Mouse (Mus musculus) lung, adult 18-20 months (tissue): ENCODE results near the gene Bpifa3.
"Not testable (repeated sequence)": the region's sequence is repeated elsewhere in the genome, so short reads cannot be mapped to it uniquely, and the experiment has no call there.

Experiments
- DNase-seq, 2 experiments: peaks; one replicate each; pipeline ENCODE4 v3.0.0; 2022; ENCODE audit warnings: mixed read lengths in 2 of 2

Gene Bpifa3

GRCm38 (mm10) chr2:154130120-154130519 lies at the start of gene Bpifa3:
Gene Bpifa3, plus strand, starts transcription at chr2:154130336.
- DNase-seq: no peak

- DNase-seq: no peak
Measured at GRCm38 (mm10) chr2:154097734-154098133, 32.4 kb upstream of the Bpifa3 start.

- DNase-seq: peak; percentile 33 to 63
Measured at GRCm38 (mm10) chr2:154117381-154117780, 12.8 kb upstream of the Bpifa3 start.

- DNase-seq: no peak
Measured at GRCm38 (mm10) chr2:154142580-154142979, 12.4 kb downstream of the Bpifa3 start, which contains the start of gene Bpifa1. Gene Bpifa1, plus strand, starts transcription at chr2:154142880.

- no peak for DNase-seq
Measured at GRCm38 (mm10) chr2:154143735-154144134, 13.6 kb downstream of the Bpifa3 start.

GRCm38 (mm10) chr2:154147496-154147895 lies 17.4 kb downstream of the Bpifa3 start:
- DNase-seq: no peak

GRCm38 (mm10) chr2:154158433-154158832 lies 28.3 kb downstream of the Bpifa3 start:
- DNase-seq: peak; percentile 13 to 32

- no peak for DNase-seq
Measured at GRCm38 (mm10) chr2:154162307-154162706, 32.2 kb downstream of the Bpifa3 start, which contains the start of gene Bpifa5. Gene Bpifa5, plus strand, starts transcription at chr2:154162607.

- no peak for DNase-seq
Measured at GRCm38 (mm10) chr2:154163306-154163705, 33.2 kb downstream of the Bpifa3 start.

GRCm38 (mm10) chr2:154169172-154169571 lies 39.0 kb downstream of the Bpifa3 start:
- DNase-seq: peak in 1 of 2 experiments; percentile 37

- no peak for DNase-seq
Measured at GRCm38 (mm10) chr2:154171621-154172020, 41.5 kb downstream of the Bpifa3 start.

GRCm38 (mm10) chr2:154173313-154173712 lies 43.2 kb downstream of the Bpifa3 start:
- DNase-seq: peak in 1 of 2 experiments; percentile 45

- DNase-seq: not testable (repeated sequence)
Measured at GRCm38 (mm10) chr2:154181900-154182299, 51.8 kb downstream of the Bpifa3 start.

GRCm38 (mm10) chr2:154183061-154183460 lies 52.9 kb downstream of the Bpifa3 start:
- DNase-seq: not testable (repeated sequence)

- peak; percentile 65 to 74 for DNase-seq
Measured at GRCm38 (mm10) chr2:154185319-154185718, 55.2 kb downstream of the Bpifa3 start.

GRCm38 (mm10) chr2:154185748-154186147 lies 55.6 kb downstream of the Bpifa3 start:
- DNase-seq: no peak

GRCm38 (mm10) chr2:154187468-154187867 lies 57.3 kb downstream of the Bpifa3 start:
- DNase-seq: no peak
